Mouse (Mus musculus): ENCODE data around the gene Slc22a7. TPM values are rescaled to one million over a fixed set of nuclear protein-coding genes. Genes with fewer than 3 reads are reported as not detected.

Slc22a7 gene
- total RNA-seq (2014; fragmentation: Nextera tagmentation) (not detected in 2 replicates), total RNA-seq (2017) (not detected in 2 replicates), polyA plus RNA-seq (2012) (not detected in 2 replicates)

DNA sequence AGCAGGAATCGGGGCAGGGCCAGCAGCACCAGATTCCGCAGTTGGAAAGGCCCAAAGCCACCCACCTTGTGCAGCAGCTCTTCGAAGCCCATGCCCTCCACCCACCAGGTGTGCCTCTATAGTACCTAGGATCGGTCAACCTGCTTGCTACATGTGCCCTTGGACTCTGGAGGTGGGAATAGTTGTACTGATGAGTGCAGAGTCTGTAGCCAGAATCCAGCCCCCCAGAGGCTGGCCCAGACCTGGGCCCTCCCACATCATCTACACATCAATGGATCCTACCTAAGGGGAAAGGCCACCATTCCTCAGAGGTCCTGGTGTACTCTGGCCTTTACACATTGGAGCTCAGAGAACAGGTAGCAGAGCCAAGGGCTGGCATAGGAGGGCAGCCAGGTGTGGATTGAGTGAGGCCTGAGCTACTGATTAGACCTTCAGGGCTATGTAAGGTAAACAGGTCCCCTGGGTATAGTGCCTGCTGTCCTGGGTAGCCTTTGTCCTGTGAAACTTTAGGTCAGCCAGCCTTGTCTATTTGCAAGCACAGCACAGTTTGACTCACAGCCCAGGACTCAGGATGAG is at the start of gene Slc22a7:
Gene Slc22a7 (minus strand): TSS at position 160 of the 576 bp plus-strand sequence.
- H3K4me1 ChIP-seq (ENCODE audit: insufficient read depth, low read depth, low read length) = peaks cover 2% of the 10 kb centered on the region
- H3K4me3 ChIP-seq (ENCODE audit: low read depth, low read length) = no peak within 1 kb of the TSS
- no peak for DNase-seq (ENCODE audit: low spot score)
- no peaks in the 10 kb centered on the region for H3K9me3 ChIP-seq (replicated peaks)
- ATAC-seq (ENCODE audit: extremely low read depth, insufficient number of reproducible peaks, low FRiP score, poor library complexity, severe bottlenecking) = no peak
- no peaks in the 10 kb centered on the region for H3K36me3 ChIP-seq (replicated peaks)
- TF ChIP-seq TAL1 (conservative IDR thresholded peaks at IDR 0.05; ENCODE audit: low read depth, low read length) = no peak
- peaks cover 17% of the 10 kb centered on the region; the same call in 1 of the 2 replicates for H3K27me3 ChIP-seq (ENCODE audit: insufficient read depth, low read length)

DNA sequence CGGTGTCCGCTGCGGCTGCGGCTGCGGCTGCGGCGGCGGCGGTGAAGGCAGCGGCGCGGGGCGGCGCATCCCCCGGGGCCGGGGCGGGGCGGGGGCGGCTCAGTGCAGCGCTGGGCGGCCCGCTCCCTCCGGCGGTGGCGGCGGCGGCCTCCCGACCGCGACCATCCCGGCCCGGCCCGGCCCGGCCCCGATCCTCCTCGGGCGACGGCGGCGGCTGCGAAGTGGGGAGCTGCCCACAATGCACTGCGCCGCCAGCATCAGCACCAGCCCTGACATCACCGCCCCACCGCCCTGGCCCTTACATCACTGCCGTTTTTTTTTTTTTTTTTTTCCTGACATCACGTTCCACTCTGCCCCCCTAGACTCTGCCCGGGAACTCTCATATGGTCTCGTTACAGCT is 49.2 kb upstream of the Slc22a7 start, which contains the start of gene Ttbk1:
Gene Ttbk1 (minus strand): TSS at position 245 of the 400 bp plus-strand sequence.
- ATAC-seq (ENCODE audit: extremely low read depth, insufficient number of reproducible peaks, low FRiP score, poor library complexity, severe bottlenecking) = no peak
- H3K4me1 ChIP-seq (ENCODE audit: insufficient read depth, low read depth, low read length) = 0 out of 2 replicates have a peak, but pooled peaks cover 3% of the 10 kb centered on the region
- no peaks in the 10 kb centered on the region for H3K9me3 ChIP-seq (replicated peaks)
- DNase-seq (ENCODE audit: low spot score) = no peak
- peaks cover 40% of the 10 kb centered on the region for H3K27me3 ChIP-seq (ENCODE audit: insufficient read depth, low read length)
- TF ChIP-seq GATA1 (IDR thresholded peaks at IDR 0.05; ENCODE audit: borderline replicate concordance, low read length) (no peak), TAL1 (conservative IDR thresholded peaks at IDR 0.05; ENCODE audit: low read depth, low read length) (no peak), GATA2 (IDR thresholded peaks at IDR 0.05; ENCODE audit: borderline replicate concordance, low read depth, low read length) (no peak), POLR2AphosphoS5 (IDR thresholded peaks at IDR 0.05; ENCODE audit: insufficient replicate concordance, low read depth, low read length) (no peak), CTCF (IDR thresholded peaks at IDR 0.05; ENCODE audit: low read depth, low read length) (no peak)
- no peak within 1 kb of the TSS for H3K4me3 ChIP-seq (ENCODE audit: low read depth, low read length)
- H3K36me3 ChIP-seq (replicated peaks) = no peaks in the 10 kb centered on the region

DNA sequence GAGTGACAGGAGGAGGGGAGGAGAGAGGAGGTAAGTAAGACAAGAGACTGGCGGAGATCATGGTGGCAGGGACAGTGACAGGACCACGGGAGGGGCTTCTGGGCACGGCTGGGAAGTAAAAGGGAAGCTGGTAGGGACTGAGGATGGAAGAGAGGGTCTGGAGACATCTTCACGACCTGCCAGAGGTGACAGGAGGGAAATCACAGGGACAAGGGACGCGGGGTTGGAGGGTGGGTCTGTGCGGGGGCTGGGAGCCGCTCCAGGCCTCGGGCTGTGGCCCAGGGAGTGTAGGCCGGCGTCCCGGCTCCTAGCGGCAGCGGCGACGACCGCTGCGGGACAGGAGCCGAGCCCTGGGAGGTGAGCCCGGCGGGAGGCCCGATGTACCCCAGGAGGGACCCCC is 48.7 kb upstream of the Slc22a7 start:
- Histone ChIP-seq H3K4me1 (ENCODE audit: insufficient read depth, low read depth, low read length) (0 out of 2 replicates have a peak, but pooled peaks cover 3% of the 10 kb centered on the region), H3K9me3 (replicated peaks) (no peaks in the 10 kb centered on the region), H3K4me3 (ENCODE audit: low read depth, low read length) (no peak overlapping the region), H3K36me3 (replicated peaks) (no peaks in the 10 kb centered on the region), H3K27me3 (ENCODE audit: insufficient read depth, low read length) (peaks cover 39% of the 10 kb centered on the region)
- TF ChIP-seq TAL1 (conservative IDR thresholded peaks at IDR 0.05; ENCODE audit: low read depth, low read length) (no peak), GATA1 (IDR thresholded peaks at IDR 0.05; ENCODE audit: borderline replicate concordance, low read length) (no peak), CTCF (IDR thresholded peaks at IDR 0.05; ENCODE audit: low read depth, low read length) (no peak), GATA2 (IDR thresholded peaks at IDR 0.05; ENCODE audit: borderline replicate concordance, low read depth, low read length) (no peak), POLR2AphosphoS5 (IDR thresholded peaks at IDR 0.05; ENCODE audit: insufficient replicate concordance, low read depth, low read length) (no peak)
- no peak for ATAC-seq (ENCODE audit: extremely low read depth, insufficient number of reproducible peaks, low FRiP score, poor library complexity, severe bottlenecking)
- no peak for DNase-seq (ENCODE audit: low spot score)

DNA sequence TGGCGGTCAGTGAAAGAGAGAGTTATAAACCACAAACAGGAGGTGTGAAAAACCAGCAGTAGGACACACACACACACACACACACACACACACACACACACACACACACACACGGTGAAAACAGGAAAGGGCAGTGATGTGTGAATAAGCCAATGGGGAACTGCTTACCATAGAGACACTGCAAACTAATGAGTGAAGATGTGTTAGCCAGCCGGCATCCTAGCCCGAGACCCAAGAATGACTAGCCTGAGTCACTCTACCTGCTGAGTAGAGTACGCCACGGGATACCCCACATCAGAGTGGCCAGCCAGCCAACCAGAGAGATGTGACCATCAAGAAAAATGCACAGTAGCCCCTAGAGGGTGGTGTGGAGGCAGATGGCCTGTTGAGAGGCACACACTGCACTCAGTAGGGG is 46.2 kb upstream of the Slc22a7 start:
- Histone ChIP-seq H3K36me3 (replicated peaks) (no peaks in the 10 kb centered on the region), H3K9me3 (replicated peaks) (no peaks in the 10 kb centered on the region), H3K4me1 (ENCODE audit: insufficient read depth, low read depth, low read length) (0 out of 2 replicates have a peak, but pooled peaks cover 3% of the 10 kb centered on the region), H3K27me3 (ENCODE audit: insufficient read depth, low read length) (peaks cover 45% of the 10 kb centered on the region), H3K4me3 (ENCODE audit: low read depth, low read length) (no peak overlapping the region)
- TF ChIP-seq POLR2AphosphoS5 (IDR thresholded peaks at IDR 0.05; ENCODE audit: insufficient replicate concordance, low read depth, low read length) (no peak), CTCF (IDR thresholded peaks at IDR 0.05; ENCODE audit: low read depth, low read length) (no peak), GATA1 (IDR thresholded peaks at IDR 0.05; ENCODE audit: borderline replicate concordance, low read length) (no peak), GATA2 (IDR thresholded peaks at IDR 0.05; ENCODE audit: borderline replicate concordance, low read depth, low read length) (no peak), TAL1 (conservative IDR thresholded peaks at IDR 0.05; ENCODE audit: low read depth, low read length) (no peak)
- ATAC-seq (ENCODE audit: extremely low read depth, insufficient number of reproducible peaks, low FRiP score, poor library complexity, severe bottlenecking) = no peak
- DNase-seq (ENCODE audit: low spot score) = no peak

DNA sequence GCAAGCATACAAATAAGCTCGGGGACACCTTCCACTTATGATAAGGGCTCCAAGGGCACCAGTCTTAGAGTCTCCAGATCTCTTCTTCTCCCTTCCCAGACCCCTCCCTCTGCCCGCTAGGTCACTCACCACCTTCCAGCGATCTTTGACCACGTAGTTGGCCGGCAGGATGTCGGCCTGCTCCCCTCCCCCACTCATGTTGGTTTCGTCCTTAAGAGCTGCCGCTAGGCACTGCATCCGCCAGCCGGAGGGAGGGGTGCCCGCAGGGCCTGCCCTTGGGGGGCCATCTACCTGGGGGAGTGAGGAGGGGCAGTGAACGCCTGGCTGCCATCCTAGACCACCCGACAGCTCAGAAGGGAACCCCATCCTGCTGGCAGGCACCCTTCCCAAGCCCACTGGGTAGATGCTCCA is 45.8 kb upstream of the Slc22a7 start:
- peaks cover 45% of the 10 kb centered on the region for H3K27me3 ChIP-seq (ENCODE audit: insufficient read depth, low read length)
- ATAC-seq (ENCODE audit: extremely low read depth, insufficient number of reproducible peaks, low FRiP score, poor library complexity, severe bottlenecking) = no peak
- no peak for DNase-seq (ENCODE audit: low spot score)
- H3K36me3 ChIP-seq (replicated peaks) = no peaks in the 10 kb centered on the region
- 0 out of 2 replicates have a peak, but pooled peaks cover 3% of the 10 kb centered on the region for H3K4me1 ChIP-seq (ENCODE audit: insufficient read depth, low read depth, low read length)
- no peak overlapping the region for H3K4me3 ChIP-seq (ENCODE audit: low read depth, low read length)
- H3K9me3 ChIP-seq (replicated peaks) = no peaks in the 10 kb centered on the region
- TF ChIP-seq GATA2 (IDR thresholded peaks at IDR 0.05; ENCODE audit: borderline replicate concordance, low read depth, low read length) (no peak), TAL1 (conservative IDR thresholded peaks at IDR 0.05; ENCODE audit: low read depth, low read length) (no peak), CTCF (IDR thresholded peaks at IDR 0.05; ENCODE audit: low read depth, low read length) (no peak), GATA1 (IDR thresholded peaks at IDR 0.05; ENCODE audit: borderline replicate concordance, low read length) (no peak), POLR2AphosphoS5 (IDR thresholded peaks at IDR 0.05; ENCODE audit: insufficient replicate concordance, low read depth, low read length) (no peak)

DNA sequence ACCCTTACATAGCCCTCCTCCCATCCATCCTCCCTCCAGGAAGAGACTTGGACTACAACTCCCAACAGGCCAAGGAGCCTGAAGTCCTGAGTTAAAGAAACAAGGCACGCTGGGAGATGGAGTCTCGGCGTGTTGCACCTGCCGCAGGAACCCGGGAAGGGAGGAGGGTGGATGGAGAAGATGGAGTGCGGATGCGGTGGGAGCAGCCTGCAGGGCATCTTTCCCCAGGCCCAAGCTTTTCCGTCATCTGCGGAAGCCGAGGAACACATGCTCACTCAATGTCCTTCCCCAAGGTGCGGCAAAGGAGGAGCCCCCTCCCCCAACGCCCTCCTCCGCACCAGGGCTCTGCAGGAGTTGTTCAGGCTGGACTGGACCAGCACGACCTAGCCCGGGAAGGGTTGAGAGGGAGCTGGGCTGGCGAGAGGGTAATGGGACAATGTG is 45.3 kb upstream of the Slc22a7 start:
- TF ChIP-seq CTCF (IDR thresholded peaks at IDR 0.05; ENCODE audit: low read depth, low read length) (no peak), TAL1 (conservative IDR thresholded peaks at IDR 0.05; ENCODE audit: low read depth, low read length) (no peak), POLR2AphosphoS5 (IDR thresholded peaks at IDR 0.05; ENCODE audit: insufficient replicate concordance, low read depth, low read length) (no peak)
- ATAC-seq (ENCODE audit: extremely low read depth, insufficient number of reproducible peaks, low FRiP score, poor library complexity, severe bottlenecking) = no peak

More for the DNA sequence above, 45.3 kb upstream of the Slc22a7 start:
- Histone ChIP-seq H3K4me3 (ENCODE audit: low read depth, low read length) (no peak overlapping the region), H3K9me3 (replicated peaks) (no peaks in the 10 kb centered on the region), H3K36me3 (replicated peaks) (no peaks in the 10 kb centered on the region), H3K4me1 (ENCODE audit: insufficient read depth, low read depth, low read length) (0 out of 2 replicates have a peak, but pooled peaks cover 3% of the 10 kb centered on the region), H3K27me3 (ENCODE audit: insufficient read depth, low read length) (peaks cover 48% of the 10 kb centered on the region)
- no peak for DNase-seq (ENCODE audit: low spot score)
